In genomic region chr16:95398761-95399343, GRCm38 (mm10) we compare ENCODE assay signal across 17 mouse cellular contexts.
A peak's percentile ranks its signal among the peaks of the same experiment; 100 is the strongest.
DNase-seq lines count a peak whose midpoint lies in the region; ATAC-seq and TF ChIP-seq lines count a peak whose summit lies in the region.
"Had no signal": no experiment of that assay in that cellular context is flagged by ENCODE, and none has a peak within 500 bp of the region (broad histone marks: within the 10 kb centered on the region; RNA-seq: fewer than 3 reads in every experiment).

No protein-coding gene starts in this region.

- H3K4me1 ChIP-seq in heart, embryonic 12.5 days (replicated peaks): peaks cover 27% of the 10 kb centered on the region
- no peaks in the 10 kb centered on the region for H3K4me1 ChIP-seq in embryonic fibroblast, embryonic 13.5 days (ENCODE audit: control insufficient read depth, insufficient read depth, low read length)

- peak overlapping the region; percentile 37; the same call in 1 of the 2 replicates for H3K27ac ChIP-seq in heart, embryonic 12.5 days (ENCODE audit: poor library complexity, severe bottlenecking)
- H3K27ac ChIP-seq in embryonic fibroblast, embryonic 13.5 days (ENCODE audit: insufficient read depth, low read length): peak overlapping the region; percentile 20
- H3K27ac ChIP-seq: hindbrain, embryonic 14.5 days; lung, embryonic 15.5 days had no signal

- no peaks in the 10 kb centered on the region for H3K9me3 ChIP-seq in heart, embryonic 12.5 days (replicated peaks)
- H3K9me3 ChIP-seq: lung, embryonic 15.5 days had no signal

- no peak overlapping the region for H3K9ac ChIP-seq in heart, embryonic 12.5 days
- H3K9ac ChIP-seq: hindbrain, embryonic 14.5 days; lung, embryonic 15.5 days had no signal

- no peak for ATAC-seq in heart, embryonic 12.5 days (ENCODE audit: insufficient number of reproducible peaks, low FRiP score)
- ATAC-seq: CD4-positive, CD25-positive, alpha-beta regulatory T cell, adult 4 months; Patski had no signal

- no peak for TF ChIP-seq POLR2A in embryonic fibroblast, embryonic 13.5 days (IDR thresholded peaks at IDR 0.05; ENCODE audit: low read depth, low read length)

- no peaks in the 10 kb centered on the region for H3K36me3 ChIP-seq in heart, embryonic 12.5 days
- H3K36me3 ChIP-seq: lung, embryonic 15.5 days had no signal

- no peaks in the 10 kb centered on the region for H3K27me3 ChIP-seq in heart, embryonic 12.5 days (replicated peaks)
- H3K27me3 ChIP-seq: lung, embryonic 15.5 days had no signal

- no peak overlapping the region for H3K4me2 ChIP-seq in heart, embryonic 12.5 days
- H3K4me2 ChIP-seq: hindbrain, embryonic 14.5 days; lung, embryonic 15.5 days had no signal

- DNase-seq in heart, adult 18-20 months: no peak
- peak; percentile 59 for DNase-seq in left cerebral cortex, postnatal 14 days (ENCODE audit: low spot score in 2 of 2)
- no peak for DNase-seq in left cerebral cortex, adult 11 months (ENCODE audit: low spot score)
- DNase-seq in right cerebral cortex, postnatal 25 days: peak; percentile 52
- DNase-seq in cerebellum, adult 18-20 months: no peak
- DNase-seq: adrenal gland, adult 2 months; cerebellum, postnatal 36 days; gastrocnemius, postnatal 10 days; kidney, postnatal 25 days; thymus, postnatal 4 days had no signal

- 58% methylated on average over 11 of the region's 11 CpGs for WGBS in heart, embryonic 12.5 days

- no peak overlapping the region for H3K4me3 ChIP-seq in heart, embryonic 12.5 days
- no peak overlapping the region for H3K4me3 ChIP-seq in embryonic fibroblast, embryonic 13.5 days (ENCODE audit: insufficient read depth, low read length)
- H3K4me3 ChIP-seq: erythroblast, embryonic 14.5 days; lung, embryonic 15.5 days had no signal

- intact Hi-C loops in left cerebral cortex, postnatal 14 days (cut with DNase I): no loop called here

- TF ChIP-seq CTCF in embryonic fibroblast, embryonic 13.5 days (IDR thresholded peaks at IDR 0.05; ENCODE audit: borderline replicate concordance, insufficient read depth, low read length): no peak

Comparison
In these comparisons a context has a peak if more than half of its experiments do, and no peak if none do; other contexts are left out.
1. DNase-seq: peak in left cerebral cortex, postnatal 14 days (2 of 2) and right cerebral cortex, postnatal 25 days (single experiment); none in heart, adult 18-20 months (0 of 2), left cerebral cortex, adult 11 months (single experiment) and cerebellum, adult 18-20 months (0 of 2).